Mouse (Mus musculus) B cell, adult 2 months (primary cell): ENCODE data around the gene Cop1.

Source experiments
- DNase-seq, 2 experiments: peaks; one replicate each; pipeline ENCODE4 v3.0.0; 2022

Cop1 gene

GRCm38 (mm10) chr1:159231781-159232571 is at the start of gene Cop1:
TSS of gene Cop1 (plus strand) at chr1:159232320.
- peak; percentile 93 to 94 for DNase-seq

- no peak for DNase-seq
Measured at GRCm38 (mm10) chr1:159186741-159187140, 45.4 kb upstream of the Cop1 start.

- DNase-seq = no peak
Measured at GRCm38 (mm10) chr1:159198603-159199002, 33.5 kb upstream of the Cop1 start.

- DNase-seq = no peak
Measured at GRCm38 (mm10) chr1:159199606-159200005, 32.5 kb upstream of the Cop1 start.

- no peak for DNase-seq
Measured at GRCm38 (mm10) chr1:159201220-159201619, 30.9 kb upstream of the Cop1 start.

GRCm38 (mm10) chr1:159211711-159212110 is 20.4 kb upstream of the Cop1 start:
- DNase-seq = no peak

- no peak for DNase-seq
Measured at GRCm38 (mm10) chr1:159217437-159217836, 14.7 kb upstream of the Cop1 start.

- no peak for DNase-seq
Measured at GRCm38 (mm10) chr1:159222046-159222445, 10.1 kb upstream of the Cop1 start.

- DNase-seq = peak; percentile 34 to 45
Measured at GRCm38 (mm10) chr1:159225064-159225824, 6.9 kb upstream of the Cop1 start.

GRCm38 (mm10) chr1:159232572-159233261 is 597 bp downstream of the Cop1 start:
- DNase-seq = peak; percentile 52 to 57

GRCm38 (mm10) chr1:159233426-159233825 is 1.3 kb downstream of the Cop1 start:
- DNase-seq = no peak

- DNase-seq = peak; percentile 16 to 17
Measured at GRCm38 (mm10) chr1:159234496-159234895, 2.4 kb downstream of the Cop1 start.

- no peak for DNase-seq
Measured at GRCm38 (mm10) chr1:159235674-159236073, 3.6 kb downstream of the Cop1 start.

GRCm38 (mm10) chr1:159238147-159238546 is 6.0 kb downstream of the Cop1 start:
- DNase-seq = no peak

- DNase-seq = no peak
Measured at GRCm38 (mm10) chr1:159250320-159250719, 18.2 kb downstream of the Cop1 start.

- DNase-seq = no peak
Measured at GRCm38 (mm10) chr1:159253078-159253477, 21.0 kb downstream of the Cop1 start.

GRCm38 (mm10) chr1:159254906-159255685 is 23.0 kb downstream of the Cop1 start:
- no peak for DNase-seq

GRCm38 (mm10) chr1:159256543-159256942 is 24.4 kb downstream of the Cop1 start:
- DNase-seq = no peak

- DNase-seq = no peak
Measured at GRCm38 (mm10) chr1:159263820-159264219, 31.7 kb downstream of the Cop1 start.

GRCm38 (mm10) chr1:159280072-159280471 is 48.0 kb downstream of the Cop1 start:
- DNase-seq = no peak

- DNase-seq = no peak
Measured at GRCm38 (mm10) chr1:159281861-159282260, 49.7 kb downstream of the Cop1 start.

- DNase-seq = peak; percentile 16 to 18
Measured at GRCm38 (mm10) chr1:159286833-159287232, 54.7 kb downstream of the Cop1 start.

GRCm38 (mm10) chr1:159290219-159290618 is 58.1 kb downstream of the Cop1 start:
- DNase-seq = peak in 1 of 2 experiments; percentile 9
